Mouse (Mus musculus) brain, adult 2 months (tissue): ENCODE results near the gene 2210408I21Rik.
A peak's percentile ranks its signal among the peaks of the same experiment; 100 is the strongest.

Experiments
- DNase-seq: peaks from one replicate; pipeline ENCODE4 v3.0.0; 2011; ENCODE audit warnings: low read depth, low spot score

The 2210408I21Rik gene

GRCm38 (mm10) chr13:77478425-77479119 lies 343.2 kb downstream of the 2210408I21Rik start:
- DNase-seq = no peak

GRCm38 (mm10) chr13:77489938-77490651 lies 354.8 kb downstream of the 2210408I21Rik start:
- DNase-seq = no peak

- DNase-seq = no peak
These were observed 378.7 kb downstream of the 2210408I21Rik start for GRCm38 (mm10) chr13:77514046-77514445.

- peak; percentile 8 for DNase-seq
These were observed 393.8 kb downstream of the 2210408I21Rik start for GRCm38 (mm10) chr13:77528960-77529699.

- DNase-seq = no peak
These were observed 394.4 kb downstream of the 2210408I21Rik start for GRCm38 (mm10) chr13:77529760-77530159.

- DNase-seq = no peak
These were observed 402.1 kb downstream of the 2210408I21Rik start for GRCm38 (mm10) chr13:77537466-77537865.

- DNase-seq = no peak
These were observed 412.4 kb downstream of the 2210408I21Rik start for GRCm38 (mm10) chr13:77547486-77548385.

- no peak for DNase-seq
These were observed 413.0 kb downstream of the 2210408I21Rik start for GRCm38 (mm10) chr13:77548386-77548695.

GRCm38 (mm10) chr13:77548750-77549149 lies 413.4 kb downstream of the 2210408I21Rik start:
- no peak for DNase-seq

- DNase-seq = no peak
These were observed 458.7 kb downstream of the 2210408I21Rik start for GRCm38 (mm10) chr13:77594011-77594410.

GRCm38 (mm10) chr13:77615346-77615745 lies 480.0 kb downstream of the 2210408I21Rik start:
- DNase-seq = no peak
